Comparison of ENCODE assay signal across 27 mouse cellular contexts in the genomic region with DNA sequence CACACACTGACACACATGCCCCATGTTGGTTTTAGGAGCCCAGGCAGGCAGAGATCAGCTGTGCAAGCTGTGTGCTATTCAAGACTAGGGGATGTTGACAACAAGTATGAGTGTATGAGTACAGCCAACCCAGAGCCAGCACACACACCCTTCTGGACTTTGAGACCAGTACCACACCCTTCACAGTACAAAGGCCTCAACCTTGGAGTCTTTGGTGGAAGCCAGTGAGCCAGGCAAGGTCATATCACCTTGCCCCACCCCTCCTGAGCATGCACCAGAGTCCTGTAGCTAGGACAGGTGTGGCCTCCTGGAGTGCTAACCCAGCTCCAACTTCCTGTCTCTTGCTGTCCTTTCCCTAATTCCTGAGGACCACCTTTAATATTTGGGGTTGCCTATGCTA. TPM values are rescaled to one million over a fixed set of nuclear protein-coding genes. Genes with fewer than 3 reads are reported as not detected.
DNase-seq lines count a peak whose midpoint lies in the region; ATAC-seq and TF ChIP-seq lines count a peak whose summit lies in the region.
"Had no signal": no experiment of that assay in that cellular context is flagged by ENCODE, and none has a peak within 500 bp of the region (broad histone marks: within the 10 kb centered on the region; RNA-seq: fewer than 3 reads in every experiment).

No protein-coding gene starts in this region.

- peak; percentile 44 for ATAC-seq in liver, embryonic 15.5 days (ENCODE audit: insufficient read depth)
- peak; percentile 93 for ATAC-seq in stomach, postnatal 0 days (ENCODE audit: low FRiP score, low TSS enrichment)
- ATAC-seq: forebrain, embryonic 14.5 days; midbrain, embryonic 15.5 days had no signal

- no peak overlapping the region for H3K4me2 ChIP-seq in liver, embryonic 15.5 days
- no peak overlapping the region for H3K4me2 ChIP-seq in stomach, postnatal 0 days (replicated peaks; ENCODE audit: low read depth)
- H3K4me2 ChIP-seq: embryonic facial prominence, embryonic 13.5 days; hindbrain, embryonic 12.5 days; kidney, embryonic 15.5 days; midbrain, embryonic 15.5 days had no signal

- peak; percentile 87 for DNase-seq in liver, adult 2 months (ENCODE audit: extremely low read depth, low read depth, low spot score)
- DNase-seq in liver: no peak
- peak; percentile 86 for DNase-seq in stomach, postnatal 0 days (ENCODE audit: low spot score)
- DNase-seq in layer of hippocampus, postnatal 25 days (ENCODE audit: extremely low spot score in 1 of 2, low spot score in 1 of 2): no peak
- DNase-seq in left cerebral cortex, postnatal 25 days (ENCODE audit: low spot score in 2 of 2): no peak
- DNase-seq in urinary bladder, postnatal 10 days (ENCODE audit: low spot score): no peak
- DNase-seq: adrenal gland, postnatal 10 days; cerebellum, postnatal 10 days; gastrocnemius, postnatal 36 days; heart, postnatal 10 days; layer of hippocampus, postnatal 36 days; lung, adult 18-20 months; thymus, postnatal 25 days had no signal

- no peaks in the 10 kb centered on the region for H3K27me3 ChIP-seq in liver, adult 2 months (ENCODE audit: control insufficient read depth, insufficient read depth, low read length)
- H3K27me3 ChIP-seq in liver, embryonic 15.5 days: peaks cover 6% of the 10 kb centered on the region; the same call in 1 of the 2 replicates
- no peaks in the 10 kb centered on the region for H3K27me3 ChIP-seq in stomach, postnatal 0 days (ENCODE audit: control insufficient read depth, insufficient read depth, low read length)
- H3K27me3 ChIP-seq: embryonic facial prominence, embryonic 13.5 days; kidney, embryonic 15.5 days had no signal

- no peaks in the 10 kb centered on the region for H3K9me3 ChIP-seq in liver, embryonic 15.5 days (replicated peaks)
- no peaks in the 10 kb centered on the region for H3K9me3 ChIP-seq in stomach, postnatal 0 days (ENCODE audit: control insufficient read depth, low read length)
- H3K9me3 ChIP-seq: embryonic facial prominence, embryonic 13.5 days; heart, embryonic 10.5 days; hindbrain, embryonic 12.5 days; kidney, embryonic 15.5 days; limb, embryonic 10.5 days; midbrain, embryonic 15.5 days had no signal

- H3K4me3 ChIP-seq in liver, adult 2 months (ENCODE audit: insufficient read depth, low read depth, low read length): no peak overlapping the region
- no peak overlapping the region for H3K4me3 ChIP-seq in brown adipose tissue, adult 24 weeks (ENCODE audit: insufficient read depth, low read depth, low read length)
- no peak overlapping the region for H3K4me3 ChIP-seq in liver, embryonic 15.5 days (replicated peaks)
- no peak overlapping the region for H3K4me3 ChIP-seq in stomach, postnatal 0 days (ENCODE audit: low read depth, low read length)
- H3K4me3 ChIP-seq: embryonic facial prominence, embryonic 13.5 days; heart, embryonic 10.5 days; hindbrain, embryonic 12.5 days; kidney, embryonic 15.5 days; limb, embryonic 10.5 days; midbrain, embryonic 15.5 days; myocyte had no signal

- no peak overlapping the region for H3K9ac ChIP-seq in liver, adult 2 months (ENCODE audit: low read depth, low read length)
- H3K9ac ChIP-seq in liver, embryonic 15.5 days: no peak overlapping the region
- H3K9ac ChIP-seq in stomach, postnatal 0 days (ENCODE audit: low read length): no peak overlapping the region
- H3K9ac ChIP-seq: embryonic facial prominence, embryonic 13.5 days; hindbrain, embryonic 12.5 days; kidney, embryonic 15.5 days; midbrain, embryonic 15.5 days had no signal

- no peaks in the 10 kb centered on the region for H3K79me2 ChIP-seq in liver, adult 2 months (ENCODE audit: control insufficient read depth, insufficient read depth, low read length)

- TF ChIP-seq POLR2A in liver, adult 2 months (IDR thresholded peaks at IDR 0.05; ENCODE audit: extremely low read depth, insufficient read depth, low read length): no peak

- peaks cover 7% of the 10 kb centered on the region; the same call in 1 of the 2 replicates for H3K4me1 ChIP-seq in liver, adult 2 months (ENCODE audit: control insufficient read depth, insufficient read depth, low read length)
- peaks cover 16% of the 10 kb centered on the region for H3K4me1 ChIP-seq in brown adipose tissue, adult 24 weeks (ENCODE audit: control insufficient read depth, insufficient read depth, insufficient read length, low read length)
- peaks cover 11% of the 10 kb centered on the region for H3K4me1 ChIP-seq in liver, embryonic 15.5 days (replicated peaks)
- peaks cover 4% of the 10 kb centered on the region; the same call in 1 of the 2 replicates for H3K4me1 ChIP-seq in stomach, postnatal 0 days (replicated peaks; ENCODE audit: control insufficient read depth, insufficient read depth)
- H3K4me1 ChIP-seq: limb, embryonic 10.5 days; midbrain, embryonic 15.5 days had no signal

- H3K27ac ChIP-seq in liver, adult 2 months (replicated peaks; ENCODE audit: insufficient read depth, low read depth, low read length): no peak overlapping the region
- H3K27ac ChIP-seq in brown adipose tissue, adult 24 weeks (replicated peaks; ENCODE audit: low read depth, low read length): peak overlapping the region; percentile 98
- no peak overlapping the region for H3K27ac ChIP-seq in liver, embryonic 15.5 days (replicated peaks)
- peak overlapping the region; percentile 75 for H3K27ac ChIP-seq in stomach, postnatal 0 days (replicated peaks)
- H3K27ac ChIP-seq: embryonic facial prominence, embryonic 13.5 days; heart, embryonic 10.5 days; hindbrain, embryonic 12.5 days; kidney, embryonic 15.5 days; limb, embryonic 10.5 days; midbrain, embryonic 15.5 days had no signal

- TF ChIP-seq EP300 in stomach, postnatal 0 days (optimal IDR thresholded peaks at IDR 0.05): no peak

- intact Hi-C loops in left cerebral cortex, postnatal 25 days (cut with DNase I): no loop called here

- no peak for TF ChIP-seq CTCF in liver, adult 2 months (IDR thresholded peaks at IDR 0.05; ENCODE audit: low read depth, low read length)
- TF ChIP-seq CTCF in stomach, postnatal 0 days (IDR thresholded peaks at IDR 0.05; ENCODE audit: low read depth): no peak

- H3K36me3 ChIP-seq in liver, adult 2 months (ENCODE audit: control insufficient read depth, insufficient read depth, low read length): no peaks in the 10 kb centered on the region
- no peaks in the 10 kb centered on the region for H3K36me3 ChIP-seq in liver, embryonic 15.5 days (replicated peaks)
- no peaks in the 10 kb centered on the region for H3K36me3 ChIP-seq in stomach, postnatal 0 days (ENCODE audit: control insufficient read depth, insufficient read depth, low read length)
- H3K36me3 ChIP-seq: embryonic facial prominence, embryonic 13.5 days; heart, embryonic 10.5 days; hindbrain, embryonic 12.5 days; kidney, embryonic 15.5 days; limb, embryonic 10.5 days; midbrain, embryonic 15.5 days had no signal

RNA-seq across cellular contexts. Expression of gene Agpat2, which starts 6.8 kb away (rescaled TPM):
- 116 and 153 TPM in 2 replicates for total RNA-seq in liver, adult 2 months (2014; rRNA removed)
- polyA plus RNA-seq in liver, adult 2 months (2012; rRNA removed): 421 and 511 TPM in 2 replicates
- polyA plus RNA-seq in brown adipose tissue, adult 24 weeks (2012; ENCODE audit: insufficient read depth, insufficient read length, missing spikeins): 2,029 and 2,407 TPM in 2 replicates
- 55.6 and 63.7 TPM in 2 replicates for polyA plus RNA-seq in liver, embryonic 15.5 days (2015; fragmentation: Nextera tagmentation; extraction: Ambion mirVana)
- 109 and 120 TPM in 2 replicates for polyA plus RNA-seq in stomach, postnatal 0 days (2015; fragmentation: Nextera tagmentation; extraction: Ambion mirVana)
- 1 to 10 TPM; 1.2 to 1.9 TPM for total RNA-seq in layer of hippocampus, postnatal 25 days (2021)
- total RNA-seq in left cerebral cortex, postnatal 25 days (2021): 1 to 10 TPM in 1 of 2 experiments, under 1 TPM in 1; 0.85 to 1.2 TPM

RNA-seq across cellular contexts. Expression of gene Fam69b, which starts 17.2 kb away (rescaled TPM):
- total RNA-seq in liver, adult 2 months (2014; rRNA removed): 0.09 and 0.13 TPM in 2 replicates
- 0.41 and 0.60 TPM in 2 replicates for polyA plus RNA-seq in liver, adult 2 months (2012; rRNA removed)
- 24.4 and 49.4 TPM in 2 replicates for polyA plus RNA-seq in brown adipose tissue, adult 24 weeks (2012; ENCODE audit: insufficient read depth, insufficient read length, missing spikeins)
- polyA plus RNA-seq in liver, embryonic 15.5 days (2015; fragmentation: Nextera tagmentation; extraction: Ambion mirVana): 1.2 and 1.7 TPM in 2 replicates
- 10.9 and 13.4 TPM in 2 replicates for polyA plus RNA-seq in stomach, postnatal 0 days (2015; fragmentation: Nextera tagmentation; extraction: Ambion mirVana)
- 10 to 100 TPM; 71.3 to 78.8 TPM for total RNA-seq in layer of hippocampus, postnatal 25 days (2021)
- 10 to 100 TPM; 78.4 to 84.8 TPM for total RNA-seq in left cerebral cortex, postnatal 25 days (2021)

RNA-seq across cellular contexts. Expression of gene Gm20532, which starts 24.6 kb away (rescaled TPM):
- total RNA-seq in liver, adult 2 months (2014; rRNA removed): not detected in 2 replicates
- not detected in 2 replicates for polyA plus RNA-seq in liver, adult 2 months (2012; rRNA removed)
- not detected in 2 replicates for polyA plus RNA-seq in brown adipose tissue, adult 24 weeks (2012; ENCODE audit: insufficient read depth, insufficient read length, missing spikeins)
- polyA plus RNA-seq in liver, embryonic 15.5 days (2015; fragmentation: Nextera tagmentation; extraction: Ambion mirVana): not detected in 2 replicates
- 0.18 TPM in 1 of 2 replicates, not detected in the other for polyA plus RNA-seq in stomach, postnatal 0 days (2015; fragmentation: Nextera tagmentation; extraction: Ambion mirVana)
- total RNA-seq in layer of hippocampus, postnatal 25 days (2021): not detected
- total RNA-seq in left cerebral cortex, postnatal 25 days (2021): not detected
- total RNA-seq: adrenal gland, postnatal 10 days; gastrocnemius, postnatal 36 days; layer of hippocampus, adult 18-20 months; layer of hippocampus, postnatal 36 days; megakaryocyte-erythroid progenitor cell, adult 5-6 weeks had no signal
- polyA plus RNA-seq: embryonic facial prominence, embryonic 13.5 days; forebrain, embryonic 14.5 days; heart, embryonic 10.5 days; hindbrain, embryonic 12.5 days; kidney, embryonic 15.5 days; limb, embryonic 10.5 days; midbrain, embryonic 15.5 days; myocyte; neural tube, embryonic 14.5 days; testis, adult 2 months had no signal

RNA-seq across cellular contexts. Expression of gene Egfl7, which starts 31.2 kb away (rescaled TPM):
- 58.6 and 67.0 TPM in 2 replicates for total RNA-seq in liver, adult 2 months (2014; rRNA removed)
- 60.7 and 90.0 TPM in 2 replicates for polyA plus RNA-seq in liver, adult 2 months (2012; rRNA removed)
- 75.5 and 80.4 TPM in 2 replicates for polyA plus RNA-seq in brown adipose tissue, adult 24 weeks (2012; ENCODE audit: insufficient read depth, insufficient read length, missing spikeins)
- 55.1 and 64.6 TPM in 2 replicates for polyA plus RNA-seq in liver, embryonic 15.5 days (2015; fragmentation: Nextera tagmentation; extraction: Ambion mirVana)
- 49.7 and 54.3 TPM in 2 replicates for polyA plus RNA-seq in stomach, postnatal 0 days (2015; fragmentation: Nextera tagmentation; extraction: Ambion mirVana)
- total RNA-seq in layer of hippocampus, postnatal 25 days (2021): 10 to 100 TPM; 56.8 to 68.2 TPM
- 10 to 100 TPM; 68.0 to 81.4 TPM for total RNA-seq in left cerebral cortex, postnatal 25 days (2021)

Comparison
In these comparisons a context has a peak if more than half of its experiments do, and no peak if none do; other contexts are left out.
1. DNase-seq: peak in liver, adult 2 months (single experiment) and stomach, postnatal 0 days (single experiment); none in liver (single experiment), layer of hippocampus, postnatal 25 days (0 of 2), left cerebral cortex, postnatal 25 days (0 of 2) and urinary bladder, postnatal 10 days (single experiment).
2. H3K27ac ChIP-seq: peak in brown adipose tissue, adult 24 weeks (single experiment) and stomach, postnatal 0 days (single experiment); none in liver, adult 2 months (single experiment) and liver, embryonic 15.5 days (single experiment).